Mouse (Mus musculus) layer of hippocampus, adult 2 months (tissue): ENCODE measurements around the gene Dnah7c. TPM values are rescaled to one million over a fixed set of nuclear protein-coding genes. Genes with fewer than 3 reads are reported as not detected.

Experiments used
- DNase-seq, 2 experiments: peaks; one replicate each; pipeline ENCODE4 v3.0.0; 2022; ENCODE audit warnings: low spot score in 2 of 2
- H3K27ac ChIP-seq: fragments of 200-600 bp; 2 replicates; pipeline ENCODE4 v1.8.1; 2022
- H3K4me3 ChIP-seq: fragments of 200-600 bp; 2 replicates; pipeline ENCODE4 v1.8.1; 2022; ENCODE audit warnings: mild to moderate bottlenecking
- CTCF ChIP-seq: fragments of 200-600 bp; conservative IDR thresholded peaks from 2 replicates; pipeline ENCODE4 v1.8.1; 2022; ENCODE audit warnings: antibody characterized with exemption, mild to moderate bottlenecking, moderate library complexity
- total RNA-seq, 2 experiments: library from RNA; stranded (reverse); gene quantifications; 2 replicates each; pipeline ENCODE4 v1.2.3; 2021

Gene Dnah7c
- total RNA-seq, 2 experiments from 2014 or later = 0.32 to 0.69 TPM

- peak; percentile 96 to 97 for DNase-seq
- peak; percentile 26 for TF ChIP-seq CTCF
Observed at GRCm38 (mm10) chr1:46853317-46854035, 428.1 kb downstream of the Dnah7c start.

GRCm38 (mm10) chr1:46854036-46854900 is 428.9 kb downstream of the Dnah7c start:
- peak overlapping the region; percentile 100 for H3K27ac ChIP-seq
- TF ChIP-seq CTCF = no peak
- peak in 1 of 2 experiments; percentile 35 for DNase-seq
- H3K4me3 ChIP-seq = peak overlapping the region; percentile 70

More at GRCm38 (mm10) chr1:46853317-46854035, 428.1 kb downstream of the Dnah7c start:
- peak overlapping the region; percentile 100 for H3K27ac ChIP-seq
- peak overlapping the region; percentile 76 for H3K4me3 ChIP-seq

DNA sequence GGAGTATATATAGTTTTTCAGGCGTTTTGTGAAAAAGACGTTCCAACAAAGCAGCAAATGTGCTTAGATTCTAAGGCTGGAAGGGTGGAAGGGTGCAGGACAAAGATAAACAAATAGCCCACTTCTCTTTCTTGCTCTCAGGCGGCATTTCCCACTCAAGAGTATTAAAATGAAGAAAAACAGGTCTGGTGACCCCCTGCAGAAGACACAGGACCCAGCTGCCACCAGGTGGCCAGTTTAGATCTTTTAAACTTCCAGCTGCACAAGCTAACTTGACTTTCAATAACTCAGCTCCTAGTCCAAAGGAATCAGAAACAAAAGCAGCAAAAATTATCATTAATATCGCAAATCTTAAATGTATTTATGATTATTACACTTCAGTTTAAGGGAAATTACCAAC is 431.1 kb downstream of the Dnah7c start:
- DNase-seq = no peak
- peak; percentile 23; the same call in 1 of the 2 replicates for TF ChIP-seq CTCF
- Histone ChIP-seq H3K4me3 (no peak overlapping the region), H3K27ac (no peak overlapping the region)
